Mouse (Mus musculus) small intestine, adult 2 months (tissue): ENCODE measurements around the gene Nicn1.

Source experiments
- CTCF ChIP-seq: fragments of 200-500 bp; IDR thresholded peaks from 2 replicates; pipeline ENCODE4 v1.5.1; 2012; ENCODE audit warnings: low read depth, mild to moderate bottlenecking, control low read depth, inconsistent platforms, low read length, moderate library complexity, mixed read lengths; ENCODE audit not compliant: insufficient replicate concordance, insufficient read length; ENCODE audit errors: extremely low read depth
- POLR2A ChIP-seq: fragments of 200-500 bp; IDR thresholded peaks from 2 replicates; pipeline ENCODE4 v1.6.1; 2012; ENCODE audit warnings: low read depth, mild to moderate bottlenecking, control low read depth, inconsistent platforms, low read length, moderate library complexity

DNA sequence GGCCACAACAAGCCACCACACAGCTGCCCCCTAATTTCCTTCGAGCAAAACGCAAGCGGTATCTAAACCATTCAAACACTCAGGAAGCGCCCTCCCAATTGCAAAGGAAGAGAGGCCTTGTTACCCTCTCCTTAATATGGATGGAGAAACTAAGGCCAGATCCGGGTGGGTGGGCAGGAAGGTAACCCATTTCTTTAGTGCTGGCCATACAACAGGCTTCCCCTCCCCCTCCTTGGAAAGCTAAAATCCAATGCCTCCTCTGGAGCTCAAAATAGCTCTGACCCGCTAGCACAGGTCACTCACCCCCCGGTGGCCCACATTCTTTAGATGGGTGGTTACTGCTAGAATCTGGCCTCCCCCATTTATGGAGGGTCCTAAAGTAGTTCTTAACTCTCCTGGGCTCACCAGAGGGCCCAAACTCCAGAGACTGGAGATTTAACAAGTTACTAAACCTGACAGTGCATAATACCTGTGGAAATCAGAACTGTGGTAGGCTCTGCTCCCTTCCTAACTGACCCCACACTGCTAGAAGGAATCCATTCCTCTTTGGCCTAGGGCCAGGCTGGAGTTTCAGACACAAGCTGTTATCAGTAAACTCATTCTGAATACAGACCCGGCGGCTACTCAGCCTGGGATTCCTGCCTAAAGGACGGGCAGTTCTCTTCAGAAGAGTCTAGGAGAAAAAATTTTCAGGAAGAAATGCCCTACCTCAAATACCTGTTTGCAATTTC, 25.9 kb upstream of the Nicn1 start:
- TF ChIP-seq CTCF (0 out of 2 replicates have a peak, but pooled peaks have one; percentile 14), POLR2A (no peak)
